Mouse (Mus musculus): ENCODE results near the gene Khdc1b. TPM values are rescaled to one million over a fixed set of nuclear protein-coding genes. Genes with fewer than 3 reads are reported as not detected.
A peak's percentile ranks its signal among the peaks of the same experiment; 100 is the strongest.
"Not testable (repeated sequence)": the region's sequence is repeated elsewhere in the genome, so short reads cannot be mapped to it uniquely, and the experiment has no call there.

The Khdc1b gene
- 0.08 TPM in 1 of 2 replicates, not detected in the other for polyA plus RNA-seq (2016; fragmentation: Nextera tagmentation; extraction: Ambion mirVana)

DNA sequence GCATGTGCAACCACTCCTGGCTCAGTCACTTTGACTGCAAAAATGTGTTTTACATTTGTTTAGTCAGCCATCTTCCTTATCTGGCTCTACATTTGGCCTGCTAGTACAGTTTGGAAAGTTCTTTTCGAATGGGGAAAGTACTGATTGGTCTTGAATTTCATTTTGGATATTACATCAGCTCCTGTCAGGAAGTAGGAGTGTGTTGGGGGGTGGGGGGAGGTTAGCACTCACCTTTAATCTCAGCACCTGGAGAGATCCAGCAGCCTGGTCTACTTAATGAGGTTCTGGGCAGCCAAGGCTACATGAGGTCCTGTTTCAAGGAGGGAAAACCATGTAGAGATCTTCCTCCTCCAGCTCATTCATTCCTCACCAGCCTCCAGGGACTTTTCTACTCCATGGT lies at the start of gene Khdc1b:
Gene Khdc1b, plus strand, starts transcription at position 301 of the 400 bp plus-strand sequence.
- 86% methylated on average over 1 of the region's 1 CpGs for WGBS
- Histone ChIP-seq H3K36me3 (no peaks in the 10 kb centered on the region), H3K9me3 (no peaks in the 10 kb centered on the region), H3K4me3 (no peak within 1 kb of the TSS), H3K27me3 (ENCODE audit: insufficient read depth, poor library complexity, severe bottlenecking) (no peaks in the 10 kb centered on the region), H3K27ac (no peak within 1 kb of the TSS), H3K4me1 (no peaks in the 10 kb centered on the region)
- no peak for DNase-seq (ENCODE audit: low spot score)

DNA sequence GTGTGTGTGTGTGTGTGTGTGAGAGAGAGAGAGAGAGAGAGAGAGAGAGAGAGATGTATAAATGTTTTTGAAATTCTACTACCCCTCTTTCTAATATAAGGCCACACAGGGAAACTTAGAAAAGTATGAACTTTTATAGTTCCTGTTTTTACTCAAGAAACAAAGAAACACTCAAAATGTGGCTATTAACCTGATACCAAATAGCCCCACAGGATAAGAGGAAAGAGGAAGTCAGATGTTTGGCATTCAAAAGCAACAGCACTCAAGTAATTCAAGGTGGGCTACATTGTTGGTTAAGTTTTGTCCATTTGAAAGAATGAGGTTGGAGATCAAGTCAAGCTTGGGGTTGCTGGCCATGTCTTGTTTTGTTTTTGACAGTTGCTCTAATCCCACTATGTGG lies 47.5 kb upstream of the Khdc1b start:
- Histone ChIP-seq H3K4me3 (no peak overlapping the region), H3K27me3 (ENCODE audit: insufficient read depth, poor library complexity, severe bottlenecking) (no peaks in the 10 kb centered on the region), H3K27ac (no peak overlapping the region), H3K9me3 (no peaks in the 10 kb centered on the region), H3K4me1 (no peaks in the 10 kb centered on the region), H3K36me3 (no peaks in the 10 kb centered on the region)
- DNase-seq (ENCODE audit: low spot score), result no peak

DNA sequence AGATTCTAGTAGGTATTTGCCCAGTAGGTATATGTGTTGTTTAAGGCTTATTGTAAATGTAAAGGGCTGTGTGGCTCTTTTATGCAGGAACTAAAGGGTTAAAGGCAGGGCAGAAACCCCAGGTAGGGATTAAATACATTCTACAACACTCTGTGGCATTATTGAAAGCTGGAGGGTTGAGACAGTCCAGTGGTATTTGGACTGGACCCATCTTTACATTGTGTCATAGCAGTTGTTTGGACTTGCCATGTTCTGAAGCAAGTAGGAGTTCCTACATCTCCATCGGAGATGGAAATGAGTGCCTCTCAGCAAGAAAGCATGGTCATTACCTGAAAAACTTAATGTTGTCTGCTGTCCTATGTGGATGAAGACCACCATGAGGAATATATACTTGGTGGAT lies 42.6 kb upstream of the Khdc1b start:
- H3K27ac ChIP-seq, result no peak overlapping the region
- no peak for DNase-seq (ENCODE audit: low spot score)
- 93% methylated on average over 1 of the region's 1 CpGs for WGBS
- no peaks in the 10 kb centered on the region for H3K9me3 ChIP-seq
- no peaks in the 10 kb centered on the region for H3K36me3 ChIP-seq
- H3K27me3 ChIP-seq (ENCODE audit: insufficient read depth, poor library complexity, severe bottlenecking), result no peaks in the 10 kb centered on the region
- no peaks in the 10 kb centered on the region for H3K4me1 ChIP-seq
- H3K4me3 ChIP-seq, result no peak overlapping the region

DNA sequence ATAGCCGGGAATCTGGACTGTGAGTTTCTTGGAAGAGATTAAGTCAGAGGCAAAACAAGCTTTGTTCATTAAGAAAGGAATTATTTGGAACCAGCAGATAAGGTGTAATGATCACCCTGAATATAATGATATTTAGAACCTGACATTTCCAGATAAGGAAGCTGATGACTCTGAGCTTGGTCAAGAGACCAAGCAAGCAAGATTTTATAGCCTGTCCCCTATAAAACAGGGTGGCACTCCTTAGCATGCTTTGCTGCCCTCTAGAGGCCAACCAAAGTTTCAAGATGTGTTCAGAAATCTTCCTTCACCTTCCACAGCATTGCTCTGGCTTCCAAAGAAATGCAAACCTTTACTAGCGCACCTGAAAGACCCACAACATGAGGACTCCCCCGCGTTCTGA lies 39.1 kb upstream of the Khdc1b start:
- WGBS, result 56% methylated on average over 4 of the region's 4 CpGs
- H3K27me3 ChIP-seq (ENCODE audit: insufficient read depth, poor library complexity, severe bottlenecking), result no peaks in the 10 kb centered on the region
- no peak overlapping the region for H3K27ac ChIP-seq
- no peak for DNase-seq (ENCODE audit: low spot score)
- H3K4me3 ChIP-seq, result no peak overlapping the region
- H3K36me3 ChIP-seq, result no peaks in the 10 kb centered on the region
- no peaks in the 10 kb centered on the region for H3K9me3 ChIP-seq
- no peaks in the 10 kb centered on the region for H3K4me1 ChIP-seq

DNA sequence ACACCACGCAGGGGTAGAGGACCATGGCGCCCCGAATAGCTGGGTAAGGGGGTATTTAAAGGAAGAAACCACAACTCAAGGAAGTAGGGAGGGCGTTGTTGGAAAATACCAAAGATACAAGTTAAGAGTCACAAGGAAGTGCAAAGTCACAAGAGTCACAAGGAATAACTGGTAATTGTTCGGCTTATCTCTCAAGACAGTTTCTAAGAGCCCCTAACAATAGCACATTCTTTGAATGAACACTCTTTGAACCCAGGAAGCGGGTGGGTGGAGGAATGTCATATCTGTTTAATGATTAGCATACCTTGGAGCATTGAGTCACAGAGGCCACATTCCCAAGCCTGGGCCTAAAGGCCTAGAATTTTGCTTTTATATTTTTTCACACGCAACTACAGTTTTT lies 38.6 kb upstream of the Khdc1b start:
- H3K4me1 ChIP-seq; H3K36me3 ChIP-seq; DNase-seq (ENCODE audit: low spot score); H3K4me3 ChIP-seq; H3K27me3 ChIP-seq (ENCODE audit: insufficient read depth, poor library complexity, severe bottlenecking); H3K27ac ChIP-seq; H3K9me3 ChIP-seq: not testable (repeated sequence)
- 74% methylated on average over 7 of the region's 7 CpGs for WGBS

DNA sequence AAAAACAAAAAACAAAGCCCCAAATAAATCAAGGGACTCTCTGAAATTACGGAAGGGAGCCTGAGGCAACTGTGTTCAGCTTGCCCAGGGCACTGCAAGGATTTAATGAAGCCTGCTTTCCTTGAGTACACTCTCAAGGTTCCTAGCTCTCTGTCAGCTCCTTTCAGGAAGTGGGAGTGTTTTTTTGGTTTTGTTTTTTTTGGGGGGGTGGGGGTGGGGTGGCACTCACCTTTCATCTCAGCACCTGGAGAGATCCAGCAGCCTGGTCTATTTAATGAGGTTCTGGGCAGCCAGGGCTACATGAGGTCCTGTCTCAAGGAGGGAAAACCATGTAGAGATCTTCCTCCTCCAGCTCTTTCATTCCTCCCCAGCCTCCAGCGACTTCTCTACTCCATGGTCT lies 34.0 kb upstream of the Khdc1b start, which contains the start of gene Khdc1a:
Gene Khdc1a, plus strand, starts transcription at position 301 of the 400 bp plus-strand sequence.
- Histone ChIP-seq H3K27ac (no peak within 1 kb of the TSS), H3K4me3 (no peak within 1 kb of the TSS), H3K36me3 (no peaks in the 10 kb centered on the region), H3K9me3 (no peaks in the 10 kb centered on the region), H3K27me3 (ENCODE audit: insufficient read depth, poor library complexity, severe bottlenecking) (no peaks in the 10 kb centered on the region), H3K4me1 (no peaks in the 10 kb centered on the region)
- no peak for DNase-seq (ENCODE audit: low spot score)
- 69% methylated on average over 2 of the region's 2 CpGs for WGBS

DNA sequence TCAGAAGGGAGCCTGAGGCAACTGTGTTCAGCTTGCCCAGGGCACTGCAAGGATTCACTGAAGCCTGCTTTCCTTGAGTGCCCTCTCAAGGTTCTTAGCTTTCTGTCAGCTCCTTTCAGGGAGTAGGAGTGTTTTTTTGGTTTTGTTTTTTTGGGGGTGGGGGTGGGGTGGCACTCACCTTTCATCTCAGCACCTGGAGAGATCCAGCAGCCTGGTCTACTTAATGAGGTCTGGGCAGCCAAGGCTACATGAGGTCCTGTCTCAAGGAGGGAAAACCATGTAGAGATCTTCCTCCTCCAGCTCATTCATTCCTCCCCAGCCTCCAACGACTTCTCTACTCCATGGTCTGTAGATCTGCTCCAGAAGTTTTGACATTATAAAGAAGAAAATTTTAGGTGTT lies 15.3 kb upstream of the Khdc1b start, which contains the start of gene Khdc1c:
Gene Khdc1c, plus strand, starts transcription at position 301 of the 400 bp plus-strand sequence.
- WGBS, result 66% methylated on average over 1 of the region's 1 CpGs
- not testable (repeated sequence) for H3K4me1 ChIP-seq; H3K27ac ChIP-seq; H3K36me3 ChIP-seq; H3K4me3 ChIP-seq; H3K9me3 ChIP-seq; H3K27me3 ChIP-seq (ENCODE audit: insufficient read depth, poor library complexity, severe bottlenecking); DNase-seq (ENCODE audit: low spot score)

DNA sequence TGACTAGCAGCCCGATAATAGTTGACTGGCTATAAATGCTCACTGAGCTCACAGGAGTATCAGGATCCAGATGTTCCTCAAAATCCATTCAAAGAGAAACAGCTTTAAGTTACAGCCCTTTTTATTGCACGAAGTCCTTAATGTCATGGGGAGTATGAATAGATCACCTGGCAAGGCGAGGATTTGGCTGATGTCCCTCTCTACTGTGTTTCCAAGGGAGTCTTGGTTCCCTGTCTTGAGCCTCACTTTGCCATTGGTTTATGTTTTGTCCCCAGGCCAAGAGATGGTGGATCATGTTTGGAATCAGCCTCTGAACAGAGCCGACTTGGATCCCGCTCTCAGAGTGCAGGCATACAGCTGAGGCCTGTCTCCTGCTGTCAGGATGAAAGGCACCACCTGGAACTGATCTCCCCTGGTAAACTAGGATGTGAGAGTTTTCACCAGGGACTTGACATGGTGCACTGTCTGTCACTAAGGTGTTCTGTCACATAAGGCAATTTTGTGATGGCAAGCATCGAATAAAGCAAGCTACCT lies 7.8 kb downstream of the Khdc1b start:
- H3K4me1 ChIP-seq, result no peaks in the 10 kb centered on the region
- WGBS, result 77% methylated on average over 6 of the region's 6 CpGs
- no peak overlapping the region for H3K4me3 ChIP-seq
- H3K9me3 ChIP-seq, result no peaks in the 10 kb centered on the region
- H3K27me3 ChIP-seq (ENCODE audit: insufficient read depth, poor library complexity, severe bottlenecking), result no peaks in the 10 kb centered on the region
- no peaks in the 10 kb centered on the region for H3K36me3 ChIP-seq
- no peak overlapping the region for H3K27ac ChIP-seq
- DNase-seq (ENCODE audit: low spot score), result no peak

DNA sequence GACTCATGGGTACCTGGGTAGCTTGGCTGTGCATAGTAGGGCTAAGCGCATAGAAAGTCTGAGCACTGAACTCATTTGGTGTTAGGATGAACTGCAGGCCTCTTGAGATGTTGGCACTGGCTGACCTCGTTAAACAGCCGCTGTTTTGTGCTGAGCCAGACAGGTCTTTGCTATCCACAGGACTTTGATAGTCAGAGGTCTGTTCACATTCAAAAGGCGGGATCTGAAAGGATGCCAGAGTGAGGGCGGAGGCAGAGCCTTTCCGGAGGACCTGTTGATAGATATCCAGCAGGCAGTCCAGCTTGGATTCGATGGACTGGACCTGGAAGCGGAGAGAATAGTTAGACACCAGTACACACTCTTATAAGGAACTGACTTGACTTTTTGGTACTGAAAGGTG lies 19.4 kb downstream of the Khdc1b start:
- no peaks in the 10 kb centered on the region for H3K4me1 ChIP-seq
- no peak for DNase-seq (ENCODE audit: low spot score)
- H3K36me3 ChIP-seq, result peaks cover 11% of the 10 kb centered on the region; the same call in 1 of the 2 replicates
- no peaks in the 10 kb centered on the region for H3K9me3 ChIP-seq
- no peak overlapping the region for H3K27ac ChIP-seq
- H3K27me3 ChIP-seq (ENCODE audit: insufficient read depth, poor library complexity, severe bottlenecking), result no peaks in the 10 kb centered on the region
- H3K4me3 ChIP-seq, result no peak overlapping the region
- WGBS, result 49% methylated on average over 8 of the region's 8 CpGs

DNA sequence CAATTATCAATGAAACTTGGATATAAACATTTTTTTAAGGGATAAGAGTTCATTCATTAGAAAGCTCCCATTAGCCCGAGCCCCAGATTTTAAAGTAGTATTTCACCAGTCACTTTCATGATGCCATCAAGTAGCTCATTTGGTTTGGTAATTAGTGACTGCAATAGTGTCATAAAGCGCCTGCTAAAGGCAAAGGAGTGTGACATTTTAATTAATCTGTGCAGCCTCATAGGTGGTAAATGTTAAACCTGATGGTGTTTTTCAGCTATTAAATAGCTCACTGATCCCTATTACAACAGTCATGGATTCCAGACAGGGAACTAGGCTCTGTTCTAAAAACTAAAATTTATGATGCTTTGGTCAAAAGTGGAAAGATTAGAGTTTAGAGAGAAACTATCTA lies 23.9 kb downstream of the Khdc1b start:
- 74% methylated on average over 2 of the region's 2 CpGs for WGBS
- peaks cover 5% of the 10 kb centered on the region; the same call in 1 of the 2 replicates for H3K36me3 ChIP-seq
- no peak for DNase-seq (ENCODE audit: low spot score)
- H3K9me3 ChIP-seq, result no peaks in the 10 kb centered on the region
- H3K27ac ChIP-seq, result no peak overlapping the region
- H3K27me3 ChIP-seq (ENCODE audit: insufficient read depth, poor library complexity, severe bottlenecking), result no peaks in the 10 kb centered on the region
- no peak overlapping the region for H3K4me3 ChIP-seq
- peaks cover 4% of the 10 kb centered on the region; the same call in 1 of the 2 replicates for H3K4me1 ChIP-seq

DNA sequence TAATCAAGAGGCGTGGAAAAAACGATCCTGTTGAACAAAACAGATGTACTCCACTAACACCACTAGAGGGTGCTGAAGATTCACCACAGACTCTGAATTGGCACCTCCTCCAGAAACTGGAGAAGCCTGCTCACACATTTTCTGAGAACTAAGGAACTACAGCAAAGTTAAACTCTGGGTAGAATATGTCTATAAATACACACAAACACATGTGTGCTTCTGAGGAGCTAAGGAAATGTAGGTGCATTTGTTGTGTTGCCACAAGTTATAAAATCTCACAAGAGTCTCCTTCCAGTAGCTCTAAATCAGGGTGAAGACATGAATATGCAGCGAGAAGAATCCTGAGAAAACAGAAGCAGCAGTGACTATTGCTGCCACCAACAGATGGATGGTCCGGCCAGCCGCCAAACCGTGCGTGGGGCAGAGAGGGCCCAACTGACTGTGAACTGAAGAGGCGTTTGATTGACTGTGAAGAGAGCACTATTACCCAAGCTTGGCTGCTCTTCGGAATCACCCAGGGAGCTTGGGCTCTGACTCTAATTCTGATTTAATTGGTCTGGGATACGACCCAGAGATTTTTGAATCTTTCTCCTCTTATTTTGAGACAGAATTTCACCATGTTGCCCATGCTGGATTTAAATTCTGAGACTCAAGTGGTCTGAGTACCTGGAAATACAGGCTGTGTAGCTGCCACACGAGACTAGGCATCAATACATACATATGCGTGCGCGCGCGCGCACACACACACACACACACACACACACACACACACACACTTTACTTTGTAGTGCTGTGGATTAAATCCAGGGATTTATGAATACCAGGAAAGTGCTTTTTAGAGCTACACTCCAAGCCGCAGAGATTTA lies 28.2 kb downstream of the Khdc1b start:
- Histone ChIP-seq H3K4me1 (peaks cover 10% of the 10 kb centered on the region; the same call in 1 of the 2 replicates), H3K9me3 (no peaks in the 10 kb centered on the region), H3K27me3 (ENCODE audit: insufficient read depth, poor library complexity, severe bottlenecking) (no peaks in the 10 kb centered on the region), H3K36me3 (no peaks in the 10 kb centered on the region), H3K27ac (0 out of 2 replicates have a peak overlapping the region, but pooled peaks have one; percentile 53), H3K4me3 (no peak overlapping the region)
- WGBS, result 60% methylated on average over 18 of the region's 18 CpGs
- DNase-seq (ENCODE audit: low spot score), result no peak

DNA sequence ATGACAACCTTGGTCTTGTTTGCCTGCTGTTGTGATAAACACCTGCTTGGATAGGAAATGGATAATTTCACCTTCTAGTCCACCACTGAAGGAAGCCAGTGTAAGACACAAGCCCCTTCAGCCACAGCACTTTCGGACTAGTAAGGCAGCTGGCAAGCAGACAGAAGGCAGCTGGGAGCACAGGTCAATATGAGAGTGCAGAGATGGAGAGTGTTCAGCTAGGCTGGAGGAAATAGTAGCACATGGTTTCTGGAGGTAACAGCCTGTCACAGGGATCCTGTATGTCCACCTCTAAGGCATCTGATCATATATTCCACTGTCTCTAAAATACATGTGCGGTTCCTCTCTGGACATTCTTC lies 28.8 kb downstream of the Khdc1b start:
- no peak overlapping the region for H3K4me3 ChIP-seq
- H3K9me3 ChIP-seq, result no peaks in the 10 kb centered on the region
- no peak for DNase-seq (ENCODE audit: low spot score)
- no peaks in the 10 kb centered on the region for H3K36me3 ChIP-seq
- H3K4me1 ChIP-seq, result peaks cover 10% of the 10 kb centered on the region; the same call in 1 of the 2 replicates
- H3K27me3 ChIP-seq (ENCODE audit: insufficient read depth, poor library complexity, severe bottlenecking), result no peaks in the 10 kb centered on the region
- H3K27ac ChIP-seq, result no peak overlapping the region
- 78% methylated on average over 2 of the region's 2 CpGs for WGBS

DNA sequence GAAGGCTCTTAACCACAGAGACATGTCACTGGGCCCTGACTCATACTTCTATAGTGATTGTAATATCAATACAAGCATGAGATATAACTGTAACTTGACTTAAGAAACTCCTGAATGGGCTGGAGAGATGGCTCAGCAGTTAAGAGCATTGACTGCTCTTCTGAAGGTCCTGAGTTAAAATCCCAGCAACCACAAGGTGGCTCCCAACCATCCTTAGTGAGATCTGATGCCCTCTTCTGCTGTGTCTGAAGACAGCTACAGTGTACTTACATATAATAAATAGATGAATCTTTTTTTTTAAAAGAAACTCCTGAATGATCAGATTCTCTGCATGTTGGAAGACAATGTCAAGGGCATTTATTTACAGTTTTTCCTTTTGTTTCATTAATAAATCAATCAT lies 36.0 kb downstream of the Khdc1b start:
- Histone ChIP-seq H3K36me3 (no peaks in the 10 kb centered on the region), H3K27me3 (ENCODE audit: insufficient read depth, poor library complexity, severe bottlenecking) (no peaks in the 10 kb centered on the region), H3K4me3 (no peak overlapping the region), H3K4me1 (peaks cover 6% of the 10 kb centered on the region; the same call in 1 of the 2 replicates), H3K9me3 (no peaks in the 10 kb centered on the region), H3K27ac (no peak overlapping the region)
- no peak for DNase-seq (ENCODE audit: low spot score)
